Mouse (Mus musculus) neural tube, embryonic 11.5 days (tissue): Measurements from ENCODE around the gene Sf3a3. TPM values are rescaled to one million over a fixed set of nuclear protein-coding genes. Genes with fewer than 3 reads are reported as not detected.

Experiments used
- ATAC-seq: fragments of 200-750 bp; cut with Nextera tagmentation; 2 replicates; pipeline ENCODE4 v1.8.0; 2017; ENCODE audit warnings: moderate number of reproducible peaks, mild to moderate bottlenecking, moderate TSS enrichment, moderate library complexity; ENCODE audit not compliant: insufficient read depth, low FRiP score, low TSS enrichment
- DNase-seq: peaks from one replicate; pipeline ENCODE4 v3.0.0-alpha.2; 2015; ENCODE audit warnings: low spot score
- H3K27ac ChIP-seq: fragments of 300-500 bp; sonication (generic); 2 replicates; pipeline ENCODE4 v1.5.1; 2014; ENCODE audit warnings: low read depth, mild to moderate bottlenecking, low read length
- H3K27me3 ChIP-seq: fragments of 300-500 bp; sonication (generic); 2 replicates; pipeline ENCODE4 v1.6.1; 2014; ENCODE audit warnings: mild to moderate bottlenecking, low read length, mixed read lengths; ENCODE audit not compliant: control insufficient read depth, insufficient read depth
- H3K36me3 ChIP-seq: fragments of 300-500 bp; sonication (generic); 2 replicates; pipeline ENCODE4 v1.6.1; 2014; ENCODE audit warnings: mild to moderate bottlenecking, low read length, moderate library complexity, mixed read lengths; ENCODE audit not compliant: control insufficient read depth, insufficient read depth
- H3K4me1 ChIP-seq: fragments of 300-500 bp; sonication (generic); 2 replicates; pipeline ENCODE4 v1.6.1; 2014; ENCODE audit warnings: low read length, mixed read lengths; ENCODE audit not compliant: control insufficient read depth, insufficient read depth
- H3K4me2 ChIP-seq: fragments of 300-500 bp; sonication (generic); 2 replicates; pipeline ENCODE4 v1.6.1; 2014; ENCODE audit warnings: low read depth, mild to moderate bottlenecking, moderate library complexity
- H3K4me3 ChIP-seq: fragments of 300-500 bp; sonication (generic); 2 replicates; pipeline ENCODE4 v1.5.1; 2014; ENCODE audit warnings: low read depth, low read length
- H3K9ac ChIP-seq: fragments of 300-500 bp; sonication (generic); 2 replicates; pipeline ENCODE4 v1.6.1; 2014; ENCODE audit warnings: mild to moderate bottlenecking, low read length
- H3K9me3 ChIP-seq: fragments of 300-500 bp; sonication (generic); 2 replicates; pipeline ENCODE4 v1.6.1; 2016; ENCODE audit warnings: low read length; ENCODE audit not compliant: control insufficient read depth
- WGBS: fragments of 180-500 bp; shearing (Covaris S2); extraction: QIAGEN DNeasy Blood & Tissue Kit; methylation state at CpG from one replicate; pipeline ENCODE4 v1.1.7; 2014; 5-methylcytosine and 5-hydroxymethylcytosine counted together
- microRNA counts: library from miRNA; unstranded; fragments of <30 nt; microRNA quantifications from one replicate; lab custom pipeline; 2015
- microRNA-seq: library from miRNA; unstranded; fragments of <30 nt; microRNA quantifications from one replicate; pipeline ENCODE4, GENCODE M21; 2016
- polyA plus RNA-seq: library from polyadenylated mRNA; unstranded; fragments of >200 nt; fragmentation: Nextera tagmentation; extraction: Ambion mirVana; gene quantifications from 2 replicates; pipeline ENCODE4 v1.2.1, GENCODE M21; 2014

The Sf3a3 gene
- polyA plus RNA-seq, 1 experiment from 2014 or later, result 196 TPM

DNA sequence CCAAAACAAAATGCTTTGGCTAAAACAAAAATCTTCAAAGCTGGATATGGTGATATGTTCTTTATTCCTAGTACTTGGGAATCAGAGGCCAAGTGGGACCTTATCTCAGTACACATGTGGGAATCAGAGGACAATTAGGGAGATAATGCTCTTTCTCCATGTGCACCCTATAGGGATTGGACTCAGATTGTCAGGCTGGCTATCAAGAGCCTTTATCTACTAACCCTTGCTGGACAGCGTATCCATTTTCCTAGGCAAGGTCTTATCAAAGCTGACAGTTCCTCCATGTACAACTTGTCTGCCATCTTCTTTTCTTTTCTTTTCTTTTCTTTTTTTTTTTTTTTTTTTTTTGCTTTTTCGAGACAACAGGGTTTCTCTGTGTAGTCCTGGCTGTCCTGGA lies 58.9 kb downstream of the Sf3a3 start:
- Histone ChIP-seq H3K9me3 (no peaks in the 10 kb centered on the region), H3K9ac (no peak overlapping the region), H3K4me2 (no peak overlapping the region), H3K27ac (no peak overlapping the region), H3K27me3 (no peaks in the 10 kb centered on the region), H3K4me3 (no peak overlapping the region), H3K36me3 (no peaks in the 10 kb centered on the region; the same call in 1 of the 2 replicates), H3K4me1 (no peaks in the 10 kb centered on the region)
- DNase-seq, result no peak
- WGBS, result 83% methylated on average over 2 of the region's 2 CpGs
- no peak for ATAC-seq

DNA sequence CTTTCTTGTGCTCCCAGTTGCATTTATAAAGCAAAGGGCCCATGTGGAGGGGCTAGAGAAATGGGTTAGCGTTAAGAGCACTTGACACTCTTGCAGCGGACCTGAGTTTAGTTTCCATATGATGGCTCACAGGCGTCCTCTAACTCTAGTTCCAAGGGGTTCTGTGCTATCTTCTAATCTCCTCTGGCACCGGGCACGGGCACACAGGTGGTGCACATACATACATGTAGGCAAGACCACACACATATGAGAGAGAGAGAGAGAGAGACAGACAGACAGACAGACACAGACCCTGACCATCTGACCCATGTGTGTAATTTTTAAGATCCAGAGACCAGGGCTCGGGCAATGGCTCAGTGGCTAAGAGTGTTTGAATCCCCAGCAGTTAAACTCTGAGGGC lies 59.4 kb downstream of the Sf3a3 start:
- H3K4me2 ChIP-seq, result no peak overlapping the region
- no peaks in the 10 kb centered on the region for H3K27me3 ChIP-seq
- H3K36me3 ChIP-seq, result no peaks in the 10 kb centered on the region; the same call in 1 of the 2 replicates
- H3K4me1 ChIP-seq, result no peaks in the 10 kb centered on the region
- ATAC-seq, result no peak
- no peaks in the 10 kb centered on the region for H3K9me3 ChIP-seq
- H3K27ac ChIP-seq, result no peak overlapping the region
- WGBS, result 93% methylated on average over 6 of the region's 6 CpGs
- H3K9ac ChIP-seq, result no peak overlapping the region
- no peak overlapping the region for H3K4me3 ChIP-seq
- no peak for DNase-seq

DNA sequence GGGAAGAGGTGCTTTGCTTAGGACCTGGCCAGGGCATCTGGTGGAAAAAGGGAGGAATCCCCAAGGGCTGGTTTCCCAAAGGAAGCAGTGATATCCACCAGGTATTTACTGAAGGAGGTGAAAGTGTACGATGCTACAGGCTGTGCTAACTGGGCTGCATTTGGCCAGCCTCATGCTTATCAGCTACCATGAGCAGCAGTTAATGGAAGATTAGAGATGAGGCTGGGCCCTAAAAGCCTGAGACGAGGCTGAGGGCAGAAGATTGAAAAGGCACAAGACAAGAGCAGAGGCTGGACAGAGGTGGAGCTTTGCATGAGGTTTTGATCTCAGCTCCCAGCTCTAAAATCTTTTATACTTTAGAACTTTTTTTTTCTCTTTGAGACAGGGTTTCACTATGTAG lies 59.9 kb downstream of the Sf3a3 start:
- WGBS, result 80% methylated on average over 2 of the region's 2 CpGs

GRCm38 (mm10) chr4:124781361-124781760 lies 66.8 kb downstream of the Sf3a3 start:
- WGBS, result 89% methylated on average over 7 of the region's 7 CpGs
- ATAC-seq, result no peak
- H3K36me3 ChIP-seq, result peaks cover 4% of the 10 kb centered on the region; the same call in 1 of the 2 replicates

More for the DNA sequence above, 59.9 kb downstream of the Sf3a3 start:
- H3K9me3 ChIP-seq, result no peaks in the 10 kb centered on the region
- no peak for DNase-seq
- H3K36me3 ChIP-seq, result no peaks in the 10 kb centered on the region; the same call in 1 of the 2 replicates
- no peak for ATAC-seq
- H3K4me2 ChIP-seq, result no peak overlapping the region
- H3K27me3 ChIP-seq, result no peaks in the 10 kb centered on the region
- H3K4me3 ChIP-seq, result no peak overlapping the region
- no peak overlapping the region for H3K9ac ChIP-seq
- H3K4me1 ChIP-seq, result no peaks in the 10 kb centered on the region
- no peak overlapping the region for H3K27ac ChIP-seq

More at GRCm38 (mm10) chr4:124781361-124781760, 66.8 kb downstream of the Sf3a3 start:
- no peak overlapping the region for H3K4me2 ChIP-seq
- DNase-seq, result no peak
- H3K4me3 ChIP-seq, result no peak overlapping the region
- H3K27ac ChIP-seq, result no peak overlapping the region
- H3K9me3 ChIP-seq, result no peaks in the 10 kb centered on the region
- H3K27me3 ChIP-seq, result no peaks in the 10 kb centered on the region
- H3K9ac ChIP-seq, result no peak overlapping the region
- H3K4me1 ChIP-seq, result no peaks in the 10 kb centered on the region

MicroRNAs within 50 kb of the gene (microRNA counts, 519-probe panel; counts per million panel counts)
- microRNA mmu-miR-697 (lab: Ali Mortazavi, UCI) (171 counts per million, percentile 57 among the panel's probes with 10 or more counts), microRNA mmu-miR-698 (lab: Ali Mortazavi, UCI) (171 counts per million, percentile 57 among the panel's probes with 10 or more counts)

Small RNA genes lying within 50 kb of the gene (microRNA-seq; reads per million reads assigned to microRNA genes)
- not detected for gene Gm24721
- not detected for gene Mir697
- gene Mir698, result not detected

Other genes with a start within 250 kb of the Sf3a3 start
- 0.54 and 0.57 TPM in 2 replicates for gene 3100002H09Rik, start 104.0 kb upstream of the Sf3a3 start, polyA plus RNA-seq
- 17.0 and 17.1 TPM in 2 replicates for gene Pou3f1, start 58.0 kb upstream of the Sf3a3 start, polyA plus RNA-seq
- gene Utp11, start 21.2 kb upstream of the Sf3a3 start, polyA plus RNA-seq, result 54.0 and 56.7 TPM in 2 replicates
- 6.2 and 6.5 TPM in 2 replicates for gene Fhl3, start 14.1 kb upstream of the Sf3a3 start, polyA plus RNA-seq
- gene Inpp5b, start 27.1 kb downstream of the Sf3a3 start, polyA plus RNA-seq, result 24.9 and 25.5 TPM in 2 replicates
- gene Mtf1, start 87.3 kb downstream of the Sf3a3 start, polyA plus RNA-seq, result 15.3 and 16.0 TPM in 2 replicates
- gene Yrdc, start 135.9 kb downstream of the Sf3a3 start, polyA plus RNA-seq, result 50.8 and 58.1 TPM in 2 replicates
- 36.5 and 41.5 TPM in 2 replicates for gene 1110065P20Rik, start 136.4 kb downstream of the Sf3a3 start, polyA plus RNA-seq
- gene Maneal, start 147.4 kb downstream of the Sf3a3 start, polyA plus RNA-seq, result 9.1 and 11.8 TPM in 2 replicates
- gene Epha10, start 166.1 kb downstream of the Sf3a3 start, polyA plus RNA-seq, result 3.7 and 4.0 TPM in 2 replicates
- gene 9930104L06Rik, start 222.3 kb downstream of the Sf3a3 start, polyA plus RNA-seq, result 4.9 and 6.5 TPM in 2 replicates
- gene Cdca8, start 224.5 kb downstream of the Sf3a3 start, polyA plus RNA-seq, result 181 and 186 TPM in 2 replicates